Mouse (Mus musculus): ENCODE measurements around the gene Minpp1. TPM values are rescaled to one million over a fixed set of nuclear protein-coding genes. Genes with fewer than 3 reads are reported as not detected.
"Not testable (repeated sequence)": the region's sequence is repeated elsewhere in the genome, so short reads cannot be mapped to it uniquely, and the experiment has no call there.

The Minpp1 gene
- polyA plus RNA-seq, 1 experiment from 2014 or later: 99.9 TPM

DNA sequence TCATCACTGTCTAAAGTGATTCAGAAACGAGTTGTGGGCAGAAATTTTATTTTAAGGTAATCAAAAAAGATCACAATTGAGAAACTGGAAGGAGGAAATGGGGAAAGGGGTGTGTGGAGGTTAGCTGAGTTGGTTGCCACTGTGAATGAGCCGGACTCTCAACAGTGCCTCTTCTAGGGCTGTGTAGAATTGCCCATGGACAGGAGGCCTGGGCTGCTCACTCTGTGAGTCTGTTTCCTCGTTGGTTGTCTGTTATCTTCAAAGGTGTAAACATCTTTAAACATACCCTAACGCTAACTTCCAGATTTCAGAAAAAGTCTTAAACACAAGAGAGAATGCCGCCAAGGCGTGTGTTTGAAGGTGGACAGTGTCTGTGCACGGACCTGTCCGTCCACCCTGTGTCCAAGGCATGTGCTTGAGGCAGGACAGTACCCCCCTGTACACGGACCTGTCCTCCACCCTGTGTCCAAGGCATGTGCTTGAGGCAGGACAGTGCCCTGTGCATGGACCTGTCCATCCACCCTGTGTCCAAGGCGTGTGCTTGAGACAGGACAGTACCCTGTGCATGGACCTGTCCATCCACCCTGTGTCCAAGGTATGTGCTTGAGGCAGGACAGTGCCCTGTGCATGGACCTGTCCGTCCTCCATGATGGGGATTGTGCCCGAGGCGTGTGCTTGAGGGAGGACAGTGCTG is 14.9 kb upstream of the Minpp1 start:
- ATAC-seq (ENCODE audit: low read depth): peak; percentile 24
- H3K36me3 ChIP-seq: 0 out of 2 replicates have a peak, but pooled peaks cover 4% of the 10 kb centered on the region

DNA sequence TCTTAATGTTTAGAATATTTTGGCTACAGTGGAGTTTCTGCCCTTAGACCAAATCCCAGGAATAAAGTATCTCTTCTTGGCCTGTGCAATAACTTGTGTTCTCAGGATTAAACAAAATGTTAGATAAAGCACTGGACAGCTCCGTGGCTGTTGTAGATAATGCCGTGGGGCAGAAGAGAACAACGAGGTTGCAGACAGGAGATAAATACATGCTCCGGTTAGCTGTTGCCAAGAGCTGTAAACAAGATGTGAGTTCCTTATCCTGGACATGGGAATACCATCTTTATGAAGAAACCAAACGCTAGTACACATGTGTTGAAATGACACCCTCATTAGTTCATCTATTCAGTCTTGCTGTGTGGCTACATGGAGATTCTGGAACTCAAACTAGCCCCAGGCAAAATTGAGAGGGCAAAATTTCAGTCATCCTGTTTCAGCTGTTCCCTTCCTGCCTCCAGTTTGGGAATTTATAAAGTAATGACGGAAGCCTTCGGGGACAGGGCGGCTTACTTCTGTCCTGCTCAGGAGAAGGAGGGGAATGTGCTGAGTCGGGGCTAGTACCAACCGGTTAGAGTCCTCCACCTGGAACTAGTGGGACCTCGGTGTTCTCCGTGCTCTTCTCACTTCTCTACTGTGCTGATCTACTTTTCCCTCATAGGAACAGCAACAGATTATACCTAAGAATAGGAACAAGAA is 9.4 kb upstream of the Minpp1 start:
- Histone ChIP-seq H3K36me3 (0 out of 2 replicates have a peak, but pooled peaks cover 4% of the 10 kb centered on the region), H3K27ac (peak overlapping the region; percentile 95), H3K9ac (peak overlapping the region; percentile 61), H3K9me3 (replicated peaks) (no peaks in the 10 kb centered on the region), H3K4me2 (peak overlapping the region; percentile 56), H3K27me3 (no peaks in the 10 kb centered on the region), H3K4me1 (replicated peaks) (peaks cover 69% of the 10 kb centered on the region), H3K4me3 (replicated peaks) (peak overlapping the region; percentile 21; the same call in 1 of the 2 replicates)
- ATAC-seq (ENCODE audit: low read depth): peak; percentile 91
- 39% methylated on average over 12 of the region's 12 CpGs for WGBS (ENCODE audit: insufficient replicate concordance)
- peak; percentile 75 for DNase-seq

More for the DNA sequence above, 14.9 kb upstream of the Minpp1 start:
- no peak for DNase-seq
- no peak overlapping the region for H3K9ac ChIP-seq
- H3K27ac ChIP-seq: no peak overlapping the region
- WGBS (ENCODE audit: insufficient replicate concordance): 77% methylated on average over 13 of the region's 13 CpGs
- H3K9me3 ChIP-seq (replicated peaks): no peaks in the 10 kb centered on the region
- H3K4me2 ChIP-seq: peak overlapping the region; percentile 32; the same call in 1 of the 2 replicates
- no peaks in the 10 kb centered on the region for H3K27me3 ChIP-seq
- H3K4me3 ChIP-seq (replicated peaks): 0 out of 2 replicates have a peak overlapping the region, but pooled peaks have one; percentile 2
- peaks cover 35% of the 10 kb centered on the region for H3K4me1 ChIP-seq (replicated peaks)

DNA sequence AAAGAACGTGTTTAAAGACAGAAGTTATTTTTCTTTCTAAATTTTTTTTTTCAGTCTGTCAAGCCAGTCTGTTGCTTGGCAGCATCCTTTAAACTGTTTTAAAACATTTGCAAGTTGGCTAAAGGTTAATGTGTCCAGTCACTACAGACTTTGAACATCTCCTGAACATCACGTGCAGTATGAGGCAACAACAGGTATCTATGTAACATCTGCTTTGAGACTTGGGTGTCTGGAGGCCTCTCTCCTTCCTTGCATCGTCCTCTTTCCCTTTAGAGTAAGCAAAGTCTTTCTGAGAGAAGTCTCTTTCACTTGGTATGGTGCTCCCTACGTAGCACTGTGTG is 8.9 kb upstream of the Minpp1 start:
- no peak overlapping the region for H3K4me3 ChIP-seq (replicated peaks)
- H3K27ac ChIP-seq: peak overlapping the region; percentile 95
- WGBS (ENCODE audit: insufficient replicate concordance): 34% methylated on average over 4 of the region's 4 CpGs
- DNase-seq (no peak), ATAC-seq (ENCODE audit: low read depth) (peak; percentile 29; the same call in 1 of the 2 replicates)
- peak overlapping the region; percentile 61; the same call in 1 of the 2 replicates for H3K9ac ChIP-seq
- 0 out of 2 replicates have a peak, but pooled peaks cover 4% of the 10 kb centered on the region for H3K36me3 ChIP-seq
- H3K4me2 ChIP-seq: peak overlapping the region; percentile 56; the same call in 1 of the 2 replicates
- H3K9me3 ChIP-seq (replicated peaks): no peaks in the 10 kb centered on the region
- no peaks in the 10 kb centered on the region for H3K27me3 ChIP-seq
- peaks cover 74% of the 10 kb centered on the region for H3K4me1 ChIP-seq (replicated peaks)

DNA sequence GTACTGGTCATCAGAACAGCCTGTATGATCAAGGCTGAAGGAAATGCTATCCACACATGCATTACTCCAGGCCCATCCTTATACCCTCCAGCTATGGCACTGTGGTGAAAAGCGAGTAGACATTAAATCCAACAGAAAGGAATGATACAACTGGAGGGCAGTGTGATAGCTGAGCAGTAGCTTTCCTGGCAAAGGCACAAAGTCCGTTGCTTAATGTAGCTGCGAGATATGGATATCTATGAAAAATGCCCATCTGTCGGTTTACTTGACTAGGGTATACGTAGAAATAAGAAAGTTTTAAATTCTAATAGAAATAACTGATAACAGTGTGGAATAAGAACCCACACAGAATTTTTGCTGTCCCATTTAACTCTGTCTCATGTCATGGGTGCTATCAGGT is 5.3 kb upstream of the Minpp1 start:
- DNase-seq: no peak
- 23% methylated on average over 5 of the region's 5 CpGs for WGBS (ENCODE audit: insufficient replicate concordance)
- H3K27ac ChIP-seq: peak overlapping the region; percentile 84
- H3K4me1 ChIP-seq (replicated peaks): peaks cover 93% of the 10 kb centered on the region
- no peak overlapping the region for H3K4me2 ChIP-seq
- H3K4me3 ChIP-seq (replicated peaks): no peak overlapping the region
- peak overlapping the region; percentile 54; the same call in 1 of the 2 replicates for H3K9ac ChIP-seq
- no peaks in the 10 kb centered on the region for H3K9me3 ChIP-seq (replicated peaks)
- H3K27me3 ChIP-seq: no peaks in the 10 kb centered on the region
- H3K36me3 ChIP-seq: no peaks in the 10 kb centered on the region
- ATAC-seq (ENCODE audit: low read depth): peak; percentile 30

DNA sequence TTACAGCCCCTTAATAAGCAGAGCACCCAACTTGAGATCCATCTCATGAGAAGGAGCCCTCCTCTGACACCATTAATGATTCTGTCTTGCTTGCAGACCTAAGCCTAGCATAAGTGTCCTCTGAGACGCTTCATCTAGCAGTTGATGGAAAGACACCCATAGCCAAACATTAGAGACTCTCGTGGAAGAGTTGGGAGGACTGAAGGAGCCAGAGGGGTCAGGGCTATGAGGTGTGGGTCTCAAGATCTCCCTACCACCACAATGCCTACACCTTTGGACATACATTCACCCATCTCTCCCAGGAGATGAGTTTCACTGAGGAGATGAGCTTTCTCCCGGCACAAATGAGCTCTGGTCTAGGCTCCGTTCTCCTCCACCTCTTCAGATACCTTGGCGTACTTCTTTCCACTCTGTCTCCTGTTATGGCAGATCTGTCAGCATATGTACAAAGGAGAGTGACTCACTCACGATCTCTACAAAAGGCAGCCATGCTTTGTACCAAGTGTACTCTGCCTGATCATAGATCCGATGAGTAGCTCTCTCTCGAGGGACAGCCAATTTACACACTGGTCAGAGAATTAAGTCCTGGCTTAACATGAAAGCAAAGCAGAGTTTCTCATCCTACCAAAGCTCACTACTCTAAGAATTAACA is 4.7 kb upstream of the Minpp1 start:
- H3K27ac ChIP-seq: peak overlapping the region; percentile 84
- peaks cover 87% of the 10 kb centered on the region for H3K4me1 ChIP-seq (replicated peaks)
- H3K27me3 ChIP-seq: no peaks in the 10 kb centered on the region
- H3K4me2 ChIP-seq: peak overlapping the region; percentile 10; the same call in 1 of the 2 replicates
- peak overlapping the region; percentile 54; the same call in 1 of the 2 replicates for H3K9ac ChIP-seq
- ATAC-seq (ENCODE audit: low read depth) (no peak), DNase-seq (no peak)
- no peaks in the 10 kb centered on the region for H3K9me3 ChIP-seq (replicated peaks)
- WGBS (ENCODE audit: insufficient replicate concordance): 71% methylated on average over 8 of the region's 8 CpGs
- no peak overlapping the region for H3K4me3 ChIP-seq (replicated peaks)
- H3K36me3 ChIP-seq: no peaks in the 10 kb centered on the region

DNA sequence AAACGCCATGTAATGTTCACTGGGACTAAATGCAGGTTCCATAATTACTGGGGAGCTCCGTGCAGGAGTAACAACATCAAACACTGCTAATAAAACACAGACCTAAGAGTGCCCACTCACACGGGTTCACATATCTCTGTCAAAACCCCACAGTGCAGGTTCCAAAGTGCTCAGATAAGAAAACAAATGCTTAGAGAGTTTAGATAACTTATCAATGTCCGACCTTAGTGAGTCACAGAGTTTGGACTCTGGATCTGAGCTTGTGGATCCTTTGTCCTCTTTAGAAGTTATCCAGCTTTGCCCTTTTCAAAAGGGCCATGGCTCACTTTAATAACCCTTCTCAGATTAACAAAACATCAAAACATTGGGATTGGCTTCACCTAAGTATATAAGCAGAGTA is 4.1 kb upstream of the Minpp1 start:
- H3K27me3 ChIP-seq: no peaks in the 10 kb centered on the region
- WGBS (ENCODE audit: insufficient replicate concordance): 16% methylated on average over 4 of the region's 4 CpGs
- no peaks in the 10 kb centered on the region for H3K36me3 ChIP-seq
- peak overlapping the region; percentile 84 for H3K27ac ChIP-seq
- DNase-seq: no peak
- peak overlapping the region; percentile 54 for H3K9ac ChIP-seq
- H3K4me2 ChIP-seq: peak overlapping the region; percentile 10; the same call in 1 of the 2 replicates
- H3K4me3 ChIP-seq (replicated peaks): no peak overlapping the region
- ATAC-seq (ENCODE audit: low read depth): peak; percentile 16
- peaks cover 81% of the 10 kb centered on the region for H3K4me1 ChIP-seq (replicated peaks)
- no peaks in the 10 kb centered on the region for H3K9me3 ChIP-seq (replicated peaks)

DNA sequence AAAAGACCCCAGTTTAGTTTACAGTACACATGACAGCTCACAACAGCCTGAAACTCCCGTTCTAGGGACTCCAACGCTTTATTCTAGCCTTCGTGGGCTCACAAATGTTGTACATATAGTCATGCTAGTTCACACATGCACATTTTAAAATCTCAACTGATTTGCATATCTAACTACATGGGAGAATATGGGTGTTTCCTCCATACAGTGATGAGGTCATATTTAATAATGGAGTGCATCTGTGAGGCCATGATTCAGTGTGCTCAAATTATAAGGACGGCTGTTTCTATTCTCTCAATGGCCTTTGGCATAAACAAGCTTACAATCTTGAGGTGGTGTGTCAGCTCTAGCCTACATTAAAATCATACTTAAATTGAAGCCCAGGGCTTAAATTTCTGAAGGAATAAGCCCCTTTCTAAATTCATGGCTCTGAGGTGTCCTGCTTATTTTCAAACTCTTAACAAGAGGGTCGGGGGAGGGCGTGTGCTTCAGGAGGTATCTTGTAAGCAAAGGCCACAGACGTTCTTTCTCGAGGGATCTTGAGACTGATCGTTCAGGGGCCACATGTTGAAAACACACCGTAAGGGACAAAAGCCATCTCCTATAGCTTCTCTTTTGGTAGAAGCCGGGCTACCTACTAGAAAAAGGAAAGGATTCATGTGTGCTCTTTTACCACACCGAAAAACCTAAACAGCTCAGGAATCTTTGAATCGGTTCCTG is 468 bp upstream of the Minpp1 start:
- WGBS (ENCODE audit: insufficient replicate concordance): 16% methylated on average over 13 of the region's 13 CpGs
- H3K4me2 ChIP-seq: peak overlapping the region; percentile 84
- H3K36me3 ChIP-seq: peaks cover 5% of the 10 kb centered on the region; the same call in 1 of the 2 replicates
- H3K27me3 ChIP-seq: no peaks in the 10 kb centered on the region
- ATAC-seq (ENCODE audit: low read depth) (no peak), DNase-seq (no peak)
- no peaks in the 10 kb centered on the region for H3K9me3 ChIP-seq (replicated peaks)
- peak overlapping the region; percentile 86 for H3K4me3 ChIP-seq (replicated peaks)
- H3K4me1 ChIP-seq (replicated peaks): peaks cover 74% of the 10 kb centered on the region
- peak overlapping the region; percentile 95 for H3K27ac ChIP-seq
- peak overlapping the region; percentile 93 for H3K9ac ChIP-seq

DNA sequence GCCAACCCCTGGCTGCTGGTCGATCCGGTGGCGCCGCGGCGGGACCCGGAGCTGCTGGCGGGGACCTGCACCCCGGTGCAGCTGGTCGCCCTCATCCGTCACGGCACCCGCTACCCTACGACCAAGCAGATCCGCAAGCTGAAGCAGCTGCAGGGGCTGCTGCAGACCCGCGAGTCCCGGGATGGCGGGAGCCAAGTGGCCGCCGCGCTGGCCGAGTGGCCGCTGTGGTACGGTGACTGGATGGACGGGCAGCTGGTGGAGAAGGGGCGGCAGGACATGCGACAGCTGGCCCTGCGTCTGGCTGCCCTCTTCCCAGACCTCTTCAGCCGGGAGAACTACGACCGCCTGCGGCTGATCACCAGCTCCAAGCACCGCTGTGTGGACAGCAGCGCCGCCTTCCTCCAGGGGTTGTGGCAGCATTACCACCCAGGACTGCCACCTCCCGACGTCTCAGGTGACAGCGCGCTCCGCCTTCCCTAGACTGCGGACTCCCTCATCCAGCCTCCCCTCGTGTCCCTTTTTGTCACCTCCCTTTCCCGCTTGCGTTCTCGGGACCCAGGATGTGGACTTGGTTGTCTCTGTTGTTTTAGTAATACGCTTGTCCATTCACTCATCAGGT is 646 bp downstream of the Minpp1 start:
- H3K9ac ChIP-seq: peak overlapping the region; percentile 93
- H3K27me3 ChIP-seq; H3K9me3 ChIP-seq (replicated peaks): not testable (repeated sequence)
- DNase-seq (peak; percentile 78), ATAC-seq (ENCODE audit: low read depth) (peak; percentile 89)
- under 1% methylated on average over 47 of the region's 47 CpGs for WGBS (ENCODE audit: insufficient replicate concordance)
- peak overlapping the region; percentile 95 for H3K27ac ChIP-seq
- peak overlapping the region; percentile 84 for H3K4me2 ChIP-seq
- peak overlapping the region; percentile 86 for H3K4me3 ChIP-seq (replicated peaks)
- peaks cover 73% of the 10 kb centered on the region for H3K4me1 ChIP-seq (replicated peaks)
- H3K36me3 ChIP-seq: peaks cover 11% of the 10 kb centered on the region

DNA sequence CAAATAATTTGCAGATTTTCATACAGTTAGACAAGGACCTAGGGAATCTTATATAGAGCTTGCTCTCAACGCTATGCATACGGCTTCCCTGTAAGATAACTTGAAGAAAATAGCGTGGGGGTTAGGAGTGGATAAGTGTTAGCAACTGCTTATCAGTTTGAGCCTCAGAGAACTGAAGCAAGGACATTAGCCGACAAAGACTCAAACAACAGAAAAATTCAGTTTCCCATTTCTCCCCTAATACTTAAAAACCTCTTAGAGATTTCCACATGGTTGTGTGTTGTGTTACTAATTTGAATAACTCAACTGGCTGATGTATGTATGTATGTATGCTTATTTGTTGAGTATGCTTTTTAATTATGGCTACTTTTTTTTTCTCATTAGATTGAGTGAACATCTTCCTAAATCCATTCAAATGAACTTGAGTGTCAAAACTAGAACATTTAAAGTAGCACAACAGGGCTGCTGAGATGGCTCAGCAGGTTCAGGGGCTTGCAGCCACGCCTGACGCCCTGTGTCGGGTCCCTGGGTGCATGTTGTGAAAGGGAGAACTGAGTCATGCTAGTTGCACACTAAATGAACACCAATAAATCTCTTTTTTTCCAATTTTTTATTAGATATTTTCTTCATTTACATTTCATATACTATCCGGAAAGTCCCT is 2.2 kb downstream of the Minpp1 start:
- H3K9me3 ChIP-seq (replicated peaks): no peaks in the 10 kb centered on the region
- peaks cover 66% of the 10 kb centered on the region for H3K4me1 ChIP-seq (replicated peaks)
- peaks cover 23% of the 10 kb centered on the region for H3K36me3 ChIP-seq
- H3K27me3 ChIP-seq: no peaks in the 10 kb centered on the region
- WGBS (ENCODE audit: insufficient replicate concordance): 28% methylated on average over 8 of the region's 8 CpGs
- H3K4me2 ChIP-seq: peak overlapping the region; percentile 84
- peak overlapping the region; percentile 93 for H3K9ac ChIP-seq
- no peak for DNase-seq
- peak; percentile 45 for ATAC-seq (ENCODE audit: low read depth)
- peak overlapping the region; percentile 95 for H3K27ac ChIP-seq
- peak overlapping the region; percentile 86 for H3K4me3 ChIP-seq (replicated peaks)
